Mouse (Mus musculus) neural tube, embryonic 11.5 days (tissue): ENCODE measurements around the gene E2f8. TPM values are rescaled to one million over a fixed set of nuclear protein-coding genes. Genes with fewer than 3 reads are reported as not detected.

Source experiments
- ATAC-seq: fragments of 200-750 bp; cut with Nextera tagmentation; 2 replicates; pipeline ENCODE4 v1.8.0; 2017; ENCODE audit warnings: moderate number of reproducible peaks, mild to moderate bottlenecking, moderate TSS enrichment, moderate library complexity; ENCODE audit not compliant: insufficient read depth, low FRiP score, low TSS enrichment
- DNase-seq: peaks from one replicate; pipeline ENCODE4 v3.0.0-alpha.2; 2015; ENCODE audit warnings: low spot score
- H3K27ac ChIP-seq: fragments of 300-500 bp; sonication (generic); 2 replicates; pipeline ENCODE4 v1.5.1; 2014; ENCODE audit warnings: low read depth, mild to moderate bottlenecking, low read length
- H3K27me3 ChIP-seq: fragments of 300-500 bp; sonication (generic); 2 replicates; pipeline ENCODE4 v1.6.1; 2014; ENCODE audit warnings: mild to moderate bottlenecking, low read length, mixed read lengths; ENCODE audit not compliant: control insufficient read depth, insufficient read depth
- H3K36me3 ChIP-seq: fragments of 300-500 bp; sonication (generic); 2 replicates; pipeline ENCODE4 v1.6.1; 2014; ENCODE audit warnings: mild to moderate bottlenecking, low read length, moderate library complexity, mixed read lengths; ENCODE audit not compliant: control insufficient read depth, insufficient read depth
- H3K4me1 ChIP-seq: fragments of 300-500 bp; sonication (generic); 2 replicates; pipeline ENCODE4 v1.6.1; 2014; ENCODE audit warnings: low read length, mixed read lengths; ENCODE audit not compliant: control insufficient read depth, insufficient read depth
- H3K4me2 ChIP-seq: fragments of 300-500 bp; sonication (generic); 2 replicates; pipeline ENCODE4 v1.6.1; 2014; ENCODE audit warnings: low read depth, mild to moderate bottlenecking, moderate library complexity
- H3K4me3 ChIP-seq: fragments of 300-500 bp; sonication (generic); 2 replicates; pipeline ENCODE4 v1.5.1; 2014; ENCODE audit warnings: low read depth, low read length
- H3K9ac ChIP-seq: fragments of 300-500 bp; sonication (generic); 2 replicates; pipeline ENCODE4 v1.6.1; 2014; ENCODE audit warnings: mild to moderate bottlenecking, low read length
- H3K9me3 ChIP-seq: fragments of 300-500 bp; sonication (generic); 2 replicates; pipeline ENCODE4 v1.6.1; 2016; ENCODE audit warnings: low read length; ENCODE audit not compliant: control insufficient read depth
- WGBS: fragments of 180-500 bp; shearing (Covaris S2); extraction: QIAGEN DNeasy Blood & Tissue Kit; methylation state at CpG from one replicate; pipeline ENCODE4 v1.1.7; 2014; 5-methylcytosine and 5-hydroxymethylcytosine counted together
- polyA plus RNA-seq: library from polyadenylated mRNA; unstranded; fragments of >200 nt; fragmentation: Nextera tagmentation; extraction: Ambion mirVana; gene quantifications from 2 replicates; pipeline ENCODE4 v1.2.1, GENCODE M21; 2014

E2f8 gene
- polyA plus RNA-seq, 1 experiment from 2014 or later = 16.5 TPM

- H3K36me3 ChIP-seq = no peaks in the 10 kb centered on the region; the same call in 1 of the 2 replicates
- H3K9ac ChIP-seq = no peak overlapping the region
- no peaks in the 10 kb centered on the region for H3K4me1 ChIP-seq
- ATAC-seq = no peak
- H3K4me2 ChIP-seq = no peak overlapping the region
- no peaks in the 10 kb centered on the region for H3K9me3 ChIP-seq
- H3K27me3 ChIP-seq = peaks cover 38% of the 10 kb centered on the region
- H3K27ac ChIP-seq = no peak overlapping the region
- no peak for DNase-seq
- WGBS = 85% methylated on average over 5 of the region's 5 CpGs
- H3K4me3 ChIP-seq = no peak overlapping the region
These were observed 52.1 kb downstream of the E2f8 start for GRCm38 (mm10) chr7:48829177-48829910.

GRCm38 (mm10) chr7:48825170-48825569 lies 56.2 kb downstream of the E2f8 start:
- DNase-seq = no peak
- Histone ChIP-seq H3K27me3 (peaks cover 6% of the 10 kb centered on the region; the same call in 1 of the 2 replicates), H3K4me2 (no peak overlapping the region), H3K9me3 (no peaks in the 10 kb centered on the region), H3K36me3 (peaks cover 3% of the 10 kb centered on the region; the same call in 1 of the 2 replicates), H3K9ac (no peak overlapping the region), H3K27ac (no peak overlapping the region), H3K4me1 (no peaks in the 10 kb centered on the region), H3K4me3 (no peak overlapping the region)
- no peak for ATAC-seq
- 92% methylated on average over 6 of the region's 6 CpGs for WGBS

- H3K4me3 ChIP-seq = no peak overlapping the region
- 88% methylated on average over 1 of the region's 1 CpGs for WGBS
- ATAC-seq = no peak
- H3K27ac ChIP-seq = no peak overlapping the region
- peaks cover 6% of the 10 kb centered on the region; the same call in 1 of the 2 replicates for H3K27me3 ChIP-seq
- no peak overlapping the region for H3K4me2 ChIP-seq
- H3K9ac ChIP-seq = no peak overlapping the region
- no peaks in the 10 kb centered on the region for H3K9me3 ChIP-seq
- DNase-seq = no peak
- peaks cover 3% of the 10 kb centered on the region; the same call in 1 of the 2 replicates for H3K36me3 ChIP-seq
- no peaks in the 10 kb centered on the region for H3K4me1 ChIP-seq
These were observed 56.7 kb downstream of the E2f8 start for GRCm38 (mm10) chr7:48824671-48825070.

- 94% methylated on average over 3 of the region's 3 CpGs for WGBS
- DNase-seq = no peak
- no peak overlapping the region for H3K27ac ChIP-seq
- ATAC-seq = no peak
- no peak overlapping the region for H3K9ac ChIP-seq
- H3K36me3 ChIP-seq = peaks cover 3% of the 10 kb centered on the region; the same call in 1 of the 2 replicates
- H3K27me3 ChIP-seq = no peaks in the 10 kb centered on the region
- H3K4me3 ChIP-seq = no peak overlapping the region
- H3K9me3 ChIP-seq = no peaks in the 10 kb centered on the region
- no peak overlapping the region for H3K4me2 ChIP-seq
- no peaks in the 10 kb centered on the region for H3K4me1 ChIP-seq
These were observed 57.8 kb downstream of the E2f8 start for GRCm38 (mm10) chr7:48823621-48824020.

- ATAC-seq = no peak
- Histone ChIP-seq H3K36me3 (peaks cover 3% of the 10 kb centered on the region; the same call in 1 of the 2 replicates), H3K27me3 (no peaks in the 10 kb centered on the region), H3K9me3 (no peaks in the 10 kb centered on the region), H3K4me3 (no peak overlapping the region), H3K9ac (no peak overlapping the region), H3K4me1 (no peaks in the 10 kb centered on the region), H3K4me2 (no peak overlapping the region), H3K27ac (no peak overlapping the region)
- no peak for DNase-seq
- WGBS = 93% methylated on average over 5 of the region's 5 CpGs
These were observed 59.7 kb downstream of the E2f8 start for GRCm38 (mm10) chr7:48821654-48822053.

Other genes with a start within 250 kb of the E2f8 start
- gene Mrgprb3, start 237.8 kb downstream of the E2f8 start, polyA plus RNA-seq = not detected in 2 replicates
- gene Zdhhc13, start 92.6 kb downstream of the E2f8 start, polyA plus RNA-seq = 39.0 and 41.2 TPM in 2 replicates
- 1.4 and 2.4 TPM in 2 replicates for gene Csrp3, start 33.6 kb downstream of the E2f8 start, polyA plus RNA-seq
- 15.9 and 19.2 TPM in 2 replicates for gene Nav2, start 27.1 kb upstream of the E2f8 start, polyA plus RNA-seq